Mouse (Mus musculus): ENCODE results near the gene Nav1. TPM values are rescaled to one million over a fixed set of nuclear protein-coding genes. Genes with fewer than 3 reads are reported as not detected.

Gene Nav1
- 33.7 TPM for polyA plus RNA-seq (2012; fragmentation: generic; extraction: Trizol)

DNA sequence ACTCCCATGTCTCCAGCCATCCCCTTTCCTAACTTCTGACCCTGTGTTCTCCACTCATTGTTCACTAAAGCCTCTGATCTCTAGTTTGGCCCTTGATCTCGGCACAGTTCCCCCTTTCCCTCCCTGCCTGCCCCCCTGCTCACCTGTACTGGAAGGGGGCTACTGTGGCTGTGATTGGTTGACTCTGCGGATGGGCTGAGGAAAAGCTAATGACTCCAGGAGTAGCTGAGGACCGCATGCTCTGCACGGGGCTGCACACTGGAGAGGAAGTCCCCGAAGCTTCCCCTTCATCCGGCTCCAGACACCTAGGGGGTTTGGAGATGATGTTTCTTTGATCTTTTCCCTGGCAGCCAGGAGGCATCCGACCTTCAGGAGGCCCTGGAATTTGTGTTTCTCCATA, at the start of gene Nav1:
TSS of gene Nav1 (minus strand) at position 277 of the 400 bp plus-strand sequence.
- peaks cover 17% of the 10 kb centered on the region for H3K79me2 ChIP-seq (ENCODE audit: control insufficient read depth, insufficient read depth)
- H3K27me3 ChIP-seq (ENCODE audit: control insufficient read depth, insufficient read depth, insufficient read length) = no peaks in the 10 kb centered on the region
- no peak for TF ChIP-seq MYOD1 (IDR thresholded peaks at IDR 0.05; ENCODE audit: control insufficient read depth in 1 of 3, insufficient read length in 2 of 3, low read depth in 2 of 3)
- TF ChIP-seq TCF3 (IDR thresholded peaks at IDR 0.05; ENCODE audit: insufficient read length, low read depth) = no peak
- no peak for TF ChIP-seq SRF (IDR thresholded peaks at IDR 0.05; ENCODE audit: control insufficient read depth, insufficient read length, low read depth)
- TF ChIP-seq POLR2A (IDR thresholded peaks at IDR 0.05; ENCODE audit: insufficient read length, low read depth) = no peak
- TF ChIP-seq CEBPB (IDR thresholded peaks at IDR 0.05; ENCODE audit: insufficient read depth, poor library complexity, severe bottlenecking) = no peak
- TF ChIP-seq MYOG (IDR thresholded peaks at IDR 0.05; ENCODE audit: control insufficient read depth in 1 of 3, insufficient read depth in 1 of 3, insufficient read length in 2 of 3, low read depth in 2 of 3) = no peak
- no peak for TF ChIP-seq USF1 (IDR thresholded peaks at IDR 0.05; ENCODE audit: low read depth)
- no peak for TF ChIP-seq REST (IDR thresholded peaks at IDR 0.05; ENCODE audit: insufficient read depth, insufficient read length)
- no peak for TF ChIP-seq POLR2AphosphoS2 (IDR thresholded peaks at IDR 0.05; ENCODE audit: insufficient read length, low read depth)
- TF ChIP-seq MAX (IDR thresholded peaks at IDR 0.05; ENCODE audit: low read depth) = no peak
- TF ChIP-seq TCF12 (IDR thresholded peaks at IDR 0.05; ENCODE audit: insufficient read depth, poor library complexity, severe bottlenecking) = no peak
- TF ChIP-seq E2F4 (IDR thresholded peaks at IDR 0.05; ENCODE audit: insufficient read depth) = no peak
- no peak within 1 kb of the TSS for H3K4me2 ChIP-seq (ENCODE audit: low read depth)
- H3K36me3 ChIP-seq (ENCODE audit: control insufficient read depth, insufficient read depth) = peaks cover 12% of the 10 kb centered on the region
- H3K4me3 ChIP-seq = no peak within 1 kb of the TSS
- no peak within 1 kb of the TSS for H3ac ChIP-seq (ENCODE audit: control insufficient read depth, insufficient read length)

DNA sequence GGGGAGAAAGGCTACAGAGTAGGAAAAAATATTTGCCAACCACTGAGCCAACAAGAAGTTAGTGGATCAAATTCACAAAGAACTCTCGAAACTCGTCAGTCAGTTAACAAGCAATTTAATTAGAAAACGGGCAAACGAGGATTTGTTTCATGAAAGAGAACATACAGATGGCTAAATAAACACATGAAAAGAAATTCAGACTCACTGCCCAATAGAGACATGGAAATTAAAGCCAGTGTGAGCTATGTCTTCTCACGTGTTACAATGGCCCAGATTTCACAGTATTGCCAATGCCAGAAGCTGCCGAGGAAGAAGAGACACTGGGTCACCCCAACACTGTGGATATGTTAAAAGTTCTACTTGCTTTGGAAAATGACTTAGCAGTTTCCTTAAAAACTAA, 46.8 kb upstream of the Nav1 start:
- H3K79me2 ChIP-seq (ENCODE audit: control insufficient read depth, insufficient read depth) = peaks cover 70% of the 10 kb centered on the region
- no peak overlapping the region for H3K4me2 ChIP-seq (ENCODE audit: low read depth)
- TF ChIP-seq POLR2AphosphoS2 (IDR thresholded peaks at IDR 0.05; ENCODE audit: insufficient read length, low read depth) (no peak), MYOD1 (IDR thresholded peaks at IDR 0.05; ENCODE audit: control insufficient read depth in 1 of 3, insufficient read length in 2 of 3, low read depth in 2 of 3) (no peak), TCF12 (IDR thresholded peaks at IDR 0.05; ENCODE audit: insufficient read depth, poor library complexity, severe bottlenecking) (no peak), SRF (IDR thresholded peaks at IDR 0.05; ENCODE audit: control insufficient read depth, insufficient read length, low read depth) (no peak), TCF3 (IDR thresholded peaks at IDR 0.05; ENCODE audit: insufficient read length, low read depth) (no peak), CEBPB (IDR thresholded peaks at IDR 0.05; ENCODE audit: insufficient read depth, poor library complexity, severe bottlenecking) (no peak), MYOG (IDR thresholded peaks at IDR 0.05; ENCODE audit: control insufficient read depth in 1 of 3, insufficient read depth in 1 of 3, insufficient read length in 2 of 3, low read depth in 2 of 3) (no peak), E2F4 (IDR thresholded peaks at IDR 0.05; ENCODE audit: insufficient read depth) (no peak), MAX (IDR thresholded peaks at IDR 0.05; ENCODE audit: low read depth) (no peak), USF1 (IDR thresholded peaks at IDR 0.05; ENCODE audit: low read depth) (no peak), REST (IDR thresholded peaks at IDR 0.05; ENCODE audit: insufficient read depth, insufficient read length) (no peak), POLR2A (IDR thresholded peaks at IDR 0.05; ENCODE audit: insufficient read length, low read depth) (no peak)
- H3ac ChIP-seq (ENCODE audit: control insufficient read depth, insufficient read length) = no peak overlapping the region
- H3K36me3 ChIP-seq (ENCODE audit: control insufficient read depth, insufficient read depth) = peaks cover 17% of the 10 kb centered on the region
- no peak overlapping the region for H3K4me3 ChIP-seq
- no peaks in the 10 kb centered on the region for H3K27me3 ChIP-seq (ENCODE audit: control insufficient read depth, insufficient read depth, insufficient read length)

DNA sequence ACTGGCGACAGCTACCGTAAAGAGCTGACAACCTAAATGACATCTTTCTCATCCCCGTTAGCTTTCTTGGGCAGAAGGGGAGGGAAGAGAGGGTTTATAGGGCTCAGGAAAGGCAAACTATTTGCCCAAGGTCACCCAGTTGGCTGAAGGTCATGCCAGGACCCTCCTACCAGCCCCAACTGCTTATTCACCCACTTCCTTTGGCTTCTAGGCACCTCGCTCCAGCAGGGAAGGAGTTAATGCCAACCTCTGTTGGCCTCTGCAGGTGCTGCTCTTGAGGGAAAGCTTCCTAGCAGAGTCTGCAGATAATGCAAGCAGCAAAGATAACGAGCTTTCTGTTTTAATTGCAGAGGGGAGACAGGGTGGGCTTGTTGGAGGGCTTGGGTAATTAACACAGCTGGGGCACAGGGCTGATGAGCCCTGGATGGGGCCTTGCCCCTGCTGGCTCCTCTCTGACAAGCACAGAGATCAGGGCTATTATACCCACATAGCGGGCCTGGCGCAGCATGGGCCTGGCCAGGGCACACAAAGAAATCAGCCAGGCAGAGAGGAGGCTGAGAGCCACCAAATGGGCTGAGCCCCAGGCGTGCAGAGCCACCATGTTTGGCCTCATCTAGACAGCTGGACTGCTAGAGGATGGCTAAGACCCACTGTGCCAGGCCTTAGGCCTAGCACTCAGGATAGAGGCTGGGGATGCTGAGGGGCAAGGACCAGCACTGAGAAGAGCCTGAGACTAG, 38.5 kb upstream of the Nav1 start:
- Histone ChIP-seq H3K4me3 (no peak overlapping the region), H3K36me3 (ENCODE audit: control insufficient read depth, insufficient read depth) (no peaks in the 10 kb centered on the region), H3ac (ENCODE audit: control insufficient read depth, insufficient read length) (no peak overlapping the region), H3K27me3 (ENCODE audit: control insufficient read depth, insufficient read depth, insufficient read length) (no peaks in the 10 kb centered on the region), H3K79me2 (ENCODE audit: control insufficient read depth, insufficient read depth) (peaks cover 77% of the 10 kb centered on the region), H3K4me2 (ENCODE audit: low read depth) (no peak overlapping the region)
- TF ChIP-seq SRF (IDR thresholded peaks at IDR 0.05; ENCODE audit: control insufficient read depth, insufficient read length, low read depth) = no peak
- TF ChIP-seq MYOG (IDR thresholded peaks at IDR 0.05; ENCODE audit: control insufficient read depth in 1 of 3, insufficient read depth in 1 of 3, insufficient read length in 2 of 3, low read depth in 2 of 3) = no peak
- no peak for TF ChIP-seq REST (IDR thresholded peaks at IDR 0.05; ENCODE audit: insufficient read depth, insufficient read length)
- no peak for TF ChIP-seq MAX (IDR thresholded peaks at IDR 0.05; ENCODE audit: low read depth)
- no peak for TF ChIP-seq POLR2AphosphoS2 (IDR thresholded peaks at IDR 0.05; ENCODE audit: insufficient read length, low read depth)
- no peak for TF ChIP-seq TCF3 (IDR thresholded peaks at IDR 0.05; ENCODE audit: insufficient read length, low read depth)
- TF ChIP-seq TCF12 (IDR thresholded peaks at IDR 0.05; ENCODE audit: insufficient read depth, poor library complexity, severe bottlenecking) = no peak

DNA sequence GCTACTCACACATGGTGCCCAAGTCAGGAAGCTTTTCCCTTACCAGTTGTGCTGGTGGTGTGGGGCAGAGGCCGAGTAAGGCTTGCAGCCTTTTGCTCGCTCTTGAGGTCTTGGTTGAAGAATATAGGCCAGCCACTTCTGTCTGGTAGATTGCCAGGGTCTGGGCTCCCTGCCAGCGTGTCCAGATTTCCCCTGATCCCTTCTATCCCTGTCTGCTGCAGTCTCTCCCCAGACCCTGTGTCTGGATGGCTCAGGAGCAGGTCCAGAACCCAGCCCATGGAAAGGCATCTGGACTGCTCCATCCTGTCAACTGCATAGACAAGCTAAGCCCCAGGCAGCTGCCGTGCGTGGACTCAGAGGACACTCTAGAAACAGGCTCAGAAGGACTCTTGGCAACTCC, 37.0 kb upstream of the Nav1 start:
- peaks cover 78% of the 10 kb centered on the region for H3K79me2 ChIP-seq (ENCODE audit: control insufficient read depth, insufficient read depth)
- no peaks in the 10 kb centered on the region for H3K27me3 ChIP-seq (ENCODE audit: control insufficient read depth, insufficient read depth, insufficient read length)
- no peaks in the 10 kb centered on the region for H3K36me3 ChIP-seq (ENCODE audit: control insufficient read depth, insufficient read depth)
- no peak overlapping the region for H3ac ChIP-seq (ENCODE audit: control insufficient read depth, insufficient read length)
- TF ChIP-seq CEBPB (IDR thresholded peaks at IDR 0.05; ENCODE audit: insufficient read depth, poor library complexity, severe bottlenecking) (no peak), MYOD1 (IDR thresholded peaks at IDR 0.05; ENCODE audit: control insufficient read depth in 1 of 3, insufficient read length in 2 of 3, low read depth in 2 of 3) (peak in 1 of 3 experiments; percentile 19), MYOG (IDR thresholded peaks at IDR 0.05; ENCODE audit: control insufficient read depth in 1 of 3, insufficient read depth in 1 of 3, insufficient read length in 2 of 3, low read depth in 2 of 3) (peak in 1 of 3 experiments; percentile 16), TCF3 (IDR thresholded peaks at IDR 0.05; ENCODE audit: insufficient read length, low read depth) (no peak), USF1 (IDR thresholded peaks at IDR 0.05; ENCODE audit: low read depth) (no peak), POLR2AphosphoS2 (IDR thresholded peaks at IDR 0.05; ENCODE audit: insufficient read length, low read depth) (no peak), POLR2A (IDR thresholded peaks at IDR 0.05; ENCODE audit: insufficient read length, low read depth) (no peak), TCF12 (IDR thresholded peaks at IDR 0.05; ENCODE audit: insufficient read depth, poor library complexity, severe bottlenecking) (no peak)
- H3K4me2 ChIP-seq (ENCODE audit: low read depth) = no peak overlapping the region
- H3K4me3 ChIP-seq = no peak overlapping the region
